Mouse (Mus musculus): ENCODE measurements around the gene Tm9sf4.

The Tm9sf4 gene

DNA sequence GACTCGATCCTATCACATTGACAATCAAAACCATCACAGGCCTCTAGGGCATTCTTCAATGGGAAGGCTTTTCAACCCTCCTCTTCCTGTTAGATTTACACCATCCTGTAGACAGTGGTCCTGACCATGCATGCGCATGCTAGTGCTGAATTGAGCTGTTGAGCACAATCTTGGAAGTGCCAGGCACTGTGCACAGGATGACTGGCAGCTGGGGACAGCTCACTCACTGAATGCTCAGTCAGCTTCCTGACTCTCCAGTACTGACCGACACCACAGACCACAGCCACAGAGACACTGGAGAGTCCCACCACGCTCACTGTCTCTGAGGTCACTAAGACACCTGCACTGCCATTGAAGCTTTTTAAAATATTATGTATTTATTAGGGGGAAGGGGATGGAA lies 54.3 kb downstream of the Tm9sf4 start:
- no peak for DNase-seq (ENCODE audit: low spot score)

DNA sequence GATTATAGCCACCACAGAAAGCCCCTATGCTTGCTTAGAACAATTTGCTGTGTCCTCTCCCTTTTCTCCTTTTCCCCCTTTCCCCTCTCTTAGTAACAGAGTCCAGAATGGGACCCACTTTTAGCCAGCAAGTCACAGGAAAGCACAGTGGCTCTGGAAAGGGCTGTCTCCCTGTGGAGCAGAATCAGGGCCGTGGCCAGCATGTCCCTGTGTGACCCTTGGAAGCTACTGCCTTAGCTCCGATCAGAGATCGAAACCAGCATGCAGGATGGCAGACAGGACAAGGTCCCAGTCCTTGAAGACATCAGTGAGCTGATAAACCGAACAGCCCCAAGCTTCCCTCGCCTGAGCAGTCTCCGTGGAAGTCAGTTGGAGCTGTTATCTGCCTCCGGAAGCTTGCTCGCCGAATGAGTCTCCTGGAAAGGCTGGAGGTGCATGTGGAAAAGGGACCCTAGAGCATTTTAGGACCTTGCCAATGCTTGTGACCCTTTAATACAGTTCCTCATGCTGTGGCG lies 56.8 kb downstream of the Tm9sf4 start:
- no peak for DNase-seq (ENCODE audit: low spot score)

DNA sequence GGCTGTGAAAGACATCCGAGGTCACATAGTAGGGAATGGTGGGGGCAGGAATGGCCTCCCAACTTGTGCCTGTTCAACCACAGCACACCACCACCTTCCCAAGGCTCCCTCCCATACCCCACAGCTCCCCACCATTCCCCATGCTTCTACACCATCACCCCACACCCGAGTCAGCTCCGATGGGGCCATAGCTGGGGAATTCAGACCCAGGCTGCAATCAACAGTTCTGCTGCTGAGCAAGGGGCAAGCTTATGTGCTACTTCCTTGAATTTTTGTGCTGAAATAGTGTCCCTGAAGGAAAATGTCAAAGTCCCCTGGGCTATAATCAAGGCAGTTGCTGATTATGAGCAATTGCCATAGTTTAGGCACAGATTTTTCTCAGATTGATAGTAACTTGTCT lies 57.4 kb downstream of the Tm9sf4 start:
- no peak for DNase-seq (ENCODE audit: low spot score)

DNA sequence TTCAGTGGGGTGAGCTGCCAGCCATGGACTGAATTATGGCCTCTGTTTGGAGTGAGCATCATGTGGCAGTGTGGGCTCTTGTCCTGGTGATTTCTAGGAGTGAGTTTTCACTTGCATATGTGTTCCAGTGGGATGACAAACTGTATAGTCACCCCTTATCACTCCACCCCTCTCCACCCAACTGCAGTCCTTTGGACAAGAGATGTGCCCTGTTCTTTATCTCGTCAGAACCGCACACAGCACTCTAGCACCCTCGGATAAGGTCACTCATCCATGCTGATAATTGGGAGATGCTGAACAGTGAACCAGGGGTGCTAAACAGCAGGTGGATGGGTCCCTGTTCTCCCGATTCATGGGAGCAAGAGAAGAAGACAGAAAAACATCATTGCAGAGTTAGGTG lies 60.5 kb downstream of the Tm9sf4 start:
- DNase-seq (ENCODE audit: low spot score): no peak

DNA sequence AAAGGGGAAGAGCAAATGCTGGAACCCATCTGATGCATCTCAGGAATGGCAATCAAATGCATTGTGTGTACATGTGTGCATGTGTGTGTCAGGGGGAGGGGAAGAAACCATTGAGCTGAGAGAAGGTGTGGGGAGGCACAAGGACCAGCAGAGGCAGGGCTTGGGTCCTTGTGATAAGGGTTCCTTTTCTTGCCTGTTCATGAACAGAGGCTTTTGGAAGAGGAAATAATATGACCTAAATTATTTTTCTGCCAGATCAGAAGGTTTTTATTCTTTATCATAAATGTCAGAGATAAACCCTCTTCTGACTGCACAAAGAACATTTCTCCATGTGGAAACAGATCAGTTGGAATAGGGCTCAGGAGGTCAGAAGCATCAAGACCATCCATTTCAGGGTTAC lies 61.0 kb downstream of the Tm9sf4 start:
- no peak for DNase-seq (ENCODE audit: low spot score)

DNA sequence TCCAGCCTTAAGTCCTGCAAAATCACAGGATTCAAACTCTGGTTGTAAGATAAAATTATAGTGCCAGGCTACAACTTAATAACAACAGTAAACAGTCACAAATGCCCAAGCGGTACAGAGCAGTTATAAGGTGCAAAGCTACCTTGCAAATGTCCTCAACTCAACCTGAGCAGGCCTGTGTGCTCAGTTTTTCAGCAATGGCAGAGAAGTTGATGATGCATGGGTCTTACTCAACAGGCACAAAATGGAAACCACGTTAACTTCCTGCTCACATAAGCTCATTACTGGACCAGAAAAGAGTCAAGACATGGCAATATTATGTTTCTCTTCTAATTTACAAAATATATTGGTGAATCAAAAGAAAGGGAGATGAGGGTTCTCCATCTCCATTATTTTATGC lies 61.5 kb downstream of the Tm9sf4 start:
- no peak for DNase-seq (ENCODE audit: low spot score)

DNA sequence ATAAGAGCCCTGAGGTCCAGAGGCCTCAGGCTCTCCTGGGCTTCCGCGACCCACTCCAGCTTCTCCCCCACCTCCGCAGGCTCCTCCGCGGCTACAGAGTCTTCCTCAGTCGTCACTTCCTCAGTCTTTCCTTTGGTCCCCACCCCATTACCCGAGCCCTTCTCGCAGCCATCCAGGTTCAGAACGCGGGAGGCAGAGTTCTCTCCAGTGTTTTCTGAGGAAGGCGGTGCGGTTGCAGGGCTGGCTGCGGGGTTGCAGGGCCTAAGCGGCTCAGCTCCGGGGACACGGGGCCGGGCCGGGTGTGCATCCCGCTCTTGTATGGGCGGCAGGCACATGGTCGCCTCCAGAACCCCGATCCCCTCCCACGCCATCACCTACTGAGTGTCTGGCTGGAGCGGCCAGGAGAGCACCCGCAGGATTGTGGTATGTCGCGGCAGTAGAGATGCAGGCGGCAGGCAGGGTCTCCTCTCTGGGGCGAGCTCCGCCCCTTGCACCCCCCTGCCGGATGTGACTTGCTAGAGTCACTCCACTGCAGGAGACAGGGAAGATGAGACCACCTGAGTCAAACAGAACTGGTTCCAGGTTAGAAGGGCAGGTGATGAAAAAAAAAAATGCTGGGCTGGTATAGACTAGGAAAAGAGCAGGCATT lies 64.0 kb downstream of the Tm9sf4 start, which contains the start of gene Tspyl3:
TSS of gene Tspyl3 (minus strand) at position 496 of the 649 bp plus-strand sequence.
- DNase-seq (ENCODE audit: low spot score): peak; percentile 23

DNA sequence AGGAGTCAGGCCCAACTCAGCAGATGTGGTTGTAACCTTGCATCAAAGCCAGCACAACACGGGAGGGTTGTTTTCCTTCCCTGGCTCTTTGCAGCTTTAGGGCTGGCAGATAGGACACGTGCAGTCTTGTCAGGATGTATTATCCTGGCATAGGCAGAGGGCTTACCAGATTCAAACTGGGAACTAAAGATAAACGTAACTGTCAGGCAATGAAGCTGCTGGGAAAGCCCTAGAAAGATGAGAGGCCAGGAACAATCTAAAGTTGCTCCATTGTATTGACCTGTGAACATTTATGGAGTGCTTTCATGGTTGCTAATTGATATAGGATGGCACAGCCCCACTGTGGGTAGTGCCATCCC lies 64.5 kb downstream of the Tm9sf4 start:
- DNase-seq (ENCODE audit: low spot score): no peak

DNA sequence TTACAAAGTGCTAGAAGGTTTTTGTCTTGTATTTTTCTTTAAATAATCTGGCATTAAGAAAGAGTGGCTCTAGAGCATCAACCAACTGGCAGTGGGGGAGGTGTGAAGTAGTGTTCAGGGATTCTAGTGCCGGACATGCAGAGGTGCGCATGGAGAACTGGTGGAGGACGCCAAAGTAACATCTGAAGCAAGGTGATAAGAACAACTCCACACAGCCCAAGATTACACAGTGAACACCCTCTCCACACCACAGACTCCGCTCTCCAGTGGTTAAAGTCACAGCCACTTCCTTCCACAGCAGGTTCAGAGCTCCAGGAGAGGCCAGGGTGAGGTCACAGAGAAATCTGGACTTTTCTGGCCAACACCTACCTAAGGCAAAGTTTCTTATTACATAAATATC lies 66.9 kb downstream of the Tm9sf4 start:
- DNase-seq (ENCODE audit: low spot score): no peak

DNA sequence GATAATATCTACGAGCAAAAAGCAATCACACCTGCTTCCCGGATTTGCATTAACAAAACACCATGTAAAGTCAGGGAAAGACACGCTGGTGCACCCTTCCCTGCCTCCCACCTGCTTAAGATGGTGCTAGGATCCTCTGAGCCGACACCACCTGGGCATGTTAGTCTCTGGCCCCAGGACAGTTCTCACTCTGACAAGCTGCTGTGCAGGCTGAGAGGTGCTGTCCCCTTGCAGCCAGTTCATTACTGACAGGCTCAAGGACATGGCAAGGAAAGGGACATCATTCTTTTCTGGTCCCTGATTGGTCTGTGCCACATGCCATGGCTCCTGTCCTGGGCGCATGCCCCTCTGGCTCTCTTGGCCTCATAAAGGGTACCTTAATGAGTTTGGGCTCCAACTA lies 67.4 kb downstream of the Tm9sf4 start:
- no peak for DNase-seq (ENCODE audit: low spot score)

DNA sequence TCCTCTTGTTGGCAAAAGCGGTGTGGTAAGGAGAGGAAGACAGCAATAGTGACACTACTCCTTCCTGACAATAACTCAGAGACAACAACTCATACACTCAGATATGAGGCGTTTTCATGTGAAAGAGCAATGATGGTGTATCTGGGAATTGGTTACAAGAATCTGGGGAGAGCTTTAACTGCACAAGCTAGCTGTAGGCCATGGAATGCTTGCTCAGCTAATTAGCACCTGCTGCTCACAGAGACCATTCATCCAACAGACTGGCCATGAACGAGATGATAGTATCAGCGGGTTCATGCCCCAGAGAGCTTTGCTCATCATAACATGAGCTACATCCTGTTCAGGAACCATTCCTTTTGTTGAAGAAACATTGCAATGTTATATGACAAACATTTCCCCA lies 76.1 kb downstream of the Tm9sf4 start:
- no peak for DNase-seq (ENCODE audit: low spot score)

DNA sequence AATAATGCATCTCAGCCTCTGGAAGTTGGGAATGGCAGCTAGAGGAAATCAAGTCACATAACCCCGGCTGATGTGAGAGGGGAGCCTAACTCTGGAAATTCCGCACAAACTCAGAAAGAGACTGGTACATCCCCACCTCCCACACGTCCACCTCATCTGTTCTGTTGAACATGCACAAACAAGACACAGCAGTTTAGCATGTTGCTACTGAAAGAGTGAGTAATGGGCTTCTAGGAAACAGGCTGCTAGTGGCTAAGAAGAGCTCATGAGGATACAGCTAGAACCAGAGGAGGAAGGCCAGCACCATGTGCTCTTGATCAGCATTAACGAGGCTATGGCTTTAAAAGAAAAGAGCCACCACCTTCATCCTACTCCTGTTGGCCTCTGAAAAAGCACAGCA lies 76.8 kb downstream of the Tm9sf4 start:
- no peak for DNase-seq (ENCODE audit: low spot score)

DNA sequence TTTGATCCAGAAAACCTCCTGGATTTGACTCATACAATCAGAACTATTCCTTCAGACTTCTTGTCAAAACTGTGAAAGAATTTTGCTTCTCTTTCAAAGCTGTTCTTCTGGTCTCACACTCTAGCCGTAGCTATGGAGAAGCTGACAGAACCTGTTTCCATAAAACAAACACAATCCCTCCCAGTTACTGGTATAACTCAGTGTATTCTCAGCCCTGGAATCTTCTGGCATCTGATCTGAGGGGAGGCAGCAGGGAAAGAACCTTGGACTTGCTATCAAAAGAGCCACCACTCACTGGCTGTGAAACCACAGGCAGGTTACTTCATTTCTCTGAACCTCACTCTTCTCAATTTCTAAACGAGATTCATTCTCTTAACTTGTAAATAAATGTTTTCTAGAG lies 77.3 kb downstream of the Tm9sf4 start:
- DNase-seq (ENCODE audit: low spot score): no peak

DNA sequence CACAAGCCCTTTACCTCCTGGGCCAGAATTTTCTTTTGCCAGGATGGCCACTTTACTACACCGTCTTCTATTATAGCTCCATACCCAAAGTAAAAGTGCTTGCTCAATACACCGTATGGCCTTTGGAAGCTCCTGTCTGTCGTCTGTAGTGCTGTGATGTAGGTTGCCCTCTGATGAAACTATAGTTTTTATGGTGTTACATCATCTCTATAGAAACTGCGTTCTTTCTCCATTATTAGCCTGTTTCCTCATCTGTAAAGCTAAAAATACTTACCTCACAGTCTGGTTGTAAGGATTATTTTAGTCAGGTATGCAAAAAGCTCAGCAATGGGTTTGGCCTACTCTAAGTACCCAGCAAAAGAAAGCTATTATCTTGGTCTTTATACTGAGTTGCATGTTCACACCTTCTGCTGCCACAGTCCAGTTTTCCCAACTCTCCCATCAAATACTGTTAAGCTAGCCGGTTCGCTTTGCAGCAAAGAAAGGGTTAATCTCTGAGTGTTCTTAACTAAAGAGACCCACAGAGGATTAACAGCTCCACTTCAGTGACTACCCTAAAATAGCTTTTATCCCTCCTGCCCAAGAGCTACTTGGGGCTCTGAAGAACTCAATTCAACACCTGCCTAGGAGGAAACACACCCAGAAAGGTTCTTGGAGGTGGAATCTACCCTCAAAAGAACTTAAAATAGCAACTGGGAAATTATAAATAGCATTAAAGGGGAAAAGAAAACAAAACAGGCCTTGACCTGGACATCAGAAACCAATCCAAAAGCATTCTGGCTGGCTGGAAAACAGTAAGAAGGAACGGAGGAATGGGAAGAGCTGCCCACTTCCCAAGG lies 78.1 kb downstream of the Tm9sf4 start:
- DNase-seq (ENCODE audit: low spot score): no peak

DNA sequence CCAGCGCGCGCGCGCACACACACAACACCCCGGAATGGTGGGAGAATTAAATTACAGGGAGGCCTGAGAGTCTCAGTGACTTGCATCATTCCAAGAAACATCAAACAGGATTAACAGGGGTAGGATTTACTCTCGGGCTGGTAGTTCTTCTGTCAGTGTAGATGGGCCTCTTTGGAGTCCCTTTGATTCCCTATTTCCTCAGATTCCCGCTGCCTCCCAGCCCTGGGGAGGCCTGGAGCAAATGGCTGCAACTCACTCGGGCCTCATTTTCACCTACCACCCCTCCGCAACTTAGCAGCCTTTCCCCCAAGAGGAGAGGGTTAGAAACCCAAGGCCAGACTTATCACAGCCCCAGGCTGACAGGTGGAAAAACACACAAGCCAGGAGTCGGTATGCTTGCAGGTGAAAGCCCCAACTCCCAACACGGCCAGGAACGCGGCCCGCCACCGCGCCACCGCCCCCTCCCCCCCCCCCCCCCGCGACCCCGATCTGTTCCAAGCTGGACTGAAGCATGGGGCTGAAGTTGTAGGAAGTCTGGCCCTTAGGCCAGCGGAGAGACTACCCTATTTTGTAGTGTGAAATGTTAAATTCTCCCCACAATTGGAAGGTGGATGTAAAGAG lies 78.9 kb downstream of the Tm9sf4 start:
- DNase-seq (ENCODE audit: low spot score): no peak

DNA sequence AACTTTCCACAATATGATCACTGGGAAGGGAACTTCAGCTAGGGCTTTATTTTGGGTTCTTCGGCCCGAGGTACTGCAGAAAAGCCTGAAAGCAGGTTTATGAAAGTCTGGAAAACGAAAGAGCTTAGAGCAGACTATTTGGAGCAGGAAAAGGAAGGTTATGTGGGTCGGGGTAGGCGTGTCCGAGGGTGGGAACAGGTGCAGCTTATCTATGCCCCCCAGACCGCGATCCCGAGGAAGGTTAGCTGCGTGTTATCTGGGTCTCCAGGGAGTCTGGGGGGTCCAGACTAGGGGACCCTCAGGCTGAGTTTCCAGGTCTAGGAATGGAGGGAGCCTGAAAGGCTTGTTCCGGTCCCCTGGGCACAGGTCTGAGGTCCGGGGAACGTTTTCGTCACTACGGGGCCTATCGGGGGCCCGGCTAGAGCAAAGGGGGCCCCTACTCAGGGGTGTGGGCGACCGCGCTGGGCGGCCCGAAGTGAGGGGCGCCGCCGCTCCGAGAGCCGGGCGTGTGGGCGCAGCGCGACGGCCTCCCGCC lies 79.7 kb downstream of the Tm9sf4 start:
- DNase-seq (ENCODE audit: low spot score): no peak

DNA sequence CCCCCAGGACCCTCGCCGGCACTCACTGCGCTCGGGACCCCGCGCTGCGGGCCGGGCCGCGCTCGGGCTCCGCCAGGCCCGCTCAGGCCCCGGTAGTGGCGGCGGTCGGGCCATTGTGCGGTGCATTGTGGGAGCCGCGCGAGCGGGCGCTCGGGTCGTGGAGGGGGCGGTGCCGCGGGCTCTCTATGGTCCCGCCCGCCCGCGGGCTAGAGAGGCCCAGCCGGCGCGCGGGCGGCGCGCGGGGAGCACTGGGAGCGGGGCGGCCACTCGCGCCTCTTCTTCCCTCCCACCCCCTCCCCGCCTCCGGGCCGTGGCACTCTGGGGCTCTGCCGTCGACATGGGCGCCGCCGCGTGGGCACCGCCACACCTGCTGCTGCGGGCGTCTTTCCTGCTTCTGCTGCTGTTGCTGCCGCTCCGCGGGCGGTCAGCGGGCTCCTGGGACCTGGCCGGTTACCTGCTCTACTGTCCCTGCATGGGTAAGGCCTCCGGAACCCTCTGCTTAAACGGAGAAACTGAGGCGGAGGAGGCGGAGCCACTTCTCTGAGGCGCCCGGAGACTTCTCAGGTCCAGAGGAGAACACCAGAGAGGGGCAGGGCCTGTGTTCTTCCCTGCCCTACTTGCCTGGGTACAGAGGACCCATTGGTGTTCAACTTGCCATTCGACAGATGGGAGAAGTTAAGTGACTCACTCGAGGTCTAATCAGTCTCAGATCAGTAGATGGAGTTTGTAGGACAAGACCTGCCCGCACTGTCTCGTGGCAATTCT lies 80.3 kb downstream of the Tm9sf4 start, which contains the start of the genes Plagl2 and Pofut1:
TSS of gene Plagl2 (minus strand) at position 177 of the 765 bp plus-strand sequence.
TSS of gene Pofut1 (plus strand) at position 284 of the 765 bp plus-strand sequence.
- DNase-seq (ENCODE audit: low spot score): peak; percentile 90

DNA sequence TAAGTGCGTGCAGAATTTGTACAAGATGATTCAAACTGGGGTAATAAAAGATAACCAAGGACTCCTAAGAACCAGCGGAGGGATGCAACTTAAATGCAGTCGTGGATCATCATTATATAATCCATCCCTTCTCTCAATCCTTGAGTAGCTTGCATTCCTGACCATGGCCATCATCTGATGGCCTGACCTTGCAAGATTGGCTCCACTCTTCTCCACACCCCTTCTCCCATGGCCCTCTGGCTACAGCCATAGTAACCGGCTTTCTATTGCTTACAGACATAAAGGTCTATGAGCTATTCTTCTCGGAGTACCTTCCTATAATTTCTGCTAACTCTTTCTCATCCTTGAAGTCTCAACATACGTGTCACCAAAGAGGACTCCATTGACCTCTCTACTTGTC lies 81.1 kb downstream of the Tm9sf4 start:
- no peak for DNase-seq (ENCODE audit: low spot score)

DNA sequence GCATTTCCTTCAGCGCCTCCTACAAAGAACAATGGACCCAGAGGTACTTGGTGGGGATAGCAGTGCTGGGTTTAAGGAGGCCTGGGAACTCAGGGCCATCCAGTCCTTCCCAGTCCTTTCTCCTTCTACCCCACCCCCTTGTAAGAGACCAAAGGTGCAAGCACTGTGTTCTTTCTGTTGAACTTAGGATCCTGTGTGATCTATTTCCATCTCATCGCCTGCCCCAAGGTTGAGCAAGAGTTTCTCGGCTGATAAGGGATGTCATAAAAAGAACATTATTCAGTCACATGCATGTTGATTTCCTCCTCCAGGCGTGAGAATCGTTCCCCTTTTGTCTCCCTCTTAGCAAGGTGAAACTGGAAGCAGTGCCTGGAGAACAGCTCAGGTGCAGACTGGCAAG lies 88.6 kb downstream of the Tm9sf4 start:
- no peak for DNase-seq (ENCODE audit: low spot score)

DNA sequence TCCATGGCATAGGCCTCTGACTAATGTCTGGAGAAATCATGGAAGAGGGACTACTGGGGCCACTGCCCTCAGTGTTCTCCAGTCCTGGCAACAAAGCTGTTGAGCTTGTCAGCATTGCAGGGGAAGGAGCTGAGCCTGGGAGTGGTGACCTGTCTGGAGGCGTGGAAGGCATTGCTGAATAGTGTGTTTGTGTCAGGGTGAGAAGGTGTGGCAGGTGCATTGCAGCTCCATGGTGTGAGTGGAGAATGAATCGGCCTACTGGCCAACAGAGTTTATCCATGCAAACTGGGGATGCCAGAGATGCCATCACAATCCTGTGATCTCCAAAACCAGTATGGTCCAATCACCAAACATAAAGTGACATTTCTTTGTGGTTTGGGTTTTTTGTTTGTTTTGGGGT lies 95.5 kb downstream of the Tm9sf4 start:
- DNase-seq (ENCODE audit: low spot score): no peak

DNA sequence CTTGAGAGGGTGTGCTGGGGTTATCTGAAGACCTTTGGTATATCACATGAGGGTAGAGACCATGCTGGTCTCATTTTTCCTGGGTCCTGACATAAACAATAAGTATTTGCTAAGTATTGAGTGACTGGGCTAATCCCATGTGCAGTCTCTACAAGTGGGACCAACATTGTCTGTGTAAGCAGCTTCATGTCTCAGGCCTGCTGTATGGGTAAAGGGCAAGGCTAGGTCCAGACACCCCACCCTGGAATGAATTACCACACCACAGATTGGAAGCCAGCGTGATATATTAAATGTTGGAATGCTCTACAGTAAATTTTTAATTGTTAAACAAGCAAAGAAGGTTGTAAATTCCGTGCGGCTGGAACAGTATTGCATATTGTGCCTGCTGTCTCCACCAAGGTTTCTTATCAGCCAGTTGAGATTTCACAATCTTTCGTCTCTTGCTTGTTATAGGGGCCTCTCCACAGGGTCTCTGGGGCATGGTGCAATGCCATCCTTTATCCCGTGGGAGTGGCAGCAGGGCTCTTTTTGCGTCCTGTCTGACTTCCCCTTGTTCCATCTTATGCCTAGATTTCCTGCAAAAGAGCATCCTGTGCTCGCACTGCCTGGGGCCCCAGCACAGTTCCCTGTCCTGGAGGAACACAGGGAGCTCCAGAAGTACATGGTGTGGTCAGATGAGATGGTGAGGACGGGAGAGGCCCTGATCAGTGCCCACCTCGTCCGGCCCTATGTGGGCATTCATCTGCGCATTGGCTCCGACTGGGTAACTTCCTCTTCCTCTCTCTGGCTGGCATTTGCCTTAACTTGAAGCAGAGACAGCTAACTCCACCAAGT lies 98.1 kb downstream of the Tm9sf4 start:
- DNase-seq (ENCODE audit: low spot score): no peak

Measured in urinary bladder, postnatal 14 days (tissue).